Mouse (Mus musculus) cerebellum, postnatal 4 days (tissue): ENCODE results near the gene Borcs7.
"Not testable (repeated sequence)": the region's sequence is repeated elsewhere in the genome, so short reads cannot be mapped to it uniquely, and the experiment has no call there.

Experiments
- DNase-seq, 2 experiments: peaks; one replicate each; pipeline ENCODE4 v3.0.0; 2022; ENCODE audit warnings: low spot score in 2 of 2, mixed read lengths in 1 of 2

The Borcs7 gene

GRCm38 (mm10) chr19:46710614-46711013 lies 20.9 kb downstream of the Borcs7 start:
- no peak for DNase-seq

GRCm38 (mm10) chr19:46714234-46714633 lies 24.5 kb downstream of the Borcs7 start:
- DNase-seq: no peak

GRCm38 (mm10) chr19:46715016-46715415 lies 25.3 kb downstream of the Borcs7 start:
- DNase-seq: no peak

GRCm38 (mm10) chr19:46718150-46718549 lies 28.4 kb downstream of the Borcs7 start:
- DNase-seq: no peak

GRCm38 (mm10) chr19:46724411-46724810 lies 34.7 kb downstream of the Borcs7 start:
- DNase-seq: no peak

- DNase-seq: no peak
Observed at GRCm38 (mm10) chr19:46726142-46726541, 36.4 kb downstream of the Borcs7 start.

- peak in 1 of 2 experiments; percentile 15 for DNase-seq
Observed at GRCm38 (mm10) chr19:46727140-46727736, 37.5 kb downstream of the Borcs7 start.

- DNase-seq: no peak
Observed at GRCm38 (mm10) chr19:46727945-46728540, 38.3 kb downstream of the Borcs7 start.

- no peak for DNase-seq
Observed at GRCm38 (mm10) chr19:46728909-46729308, 39.2 kb downstream of the Borcs7 start.

- DNase-seq: no peak
Observed at GRCm38 (mm10) chr19:46731351-46731750, 41.6 kb downstream of the Borcs7 start.

GRCm38 (mm10) chr19:46732673-46733072 lies 43.0 kb downstream of the Borcs7 start:
- not testable (repeated sequence) for DNase-seq

GRCm38 (mm10) chr19:46733626-46734025 lies 43.9 kb downstream of the Borcs7 start:
- no peak for DNase-seq

GRCm38 (mm10) chr19:46735241-46735640 lies 45.5 kb downstream of the Borcs7 start:
- DNase-seq: no peak

- no peak for DNase-seq
Observed at GRCm38 (mm10) chr19:46737106-46737505, 47.4 kb downstream of the Borcs7 start.

- DNase-seq: peak; percentile 46 to 72
Observed at GRCm38 (mm10) chr19:46740341-46741008, 50.8 kb downstream of the Borcs7 start.

GRCm38 (mm10) chr19:46741574-46741973 lies 51.9 kb downstream of the Borcs7 start:
- DNase-seq: no peak

- DNase-seq: no peak
Observed at GRCm38 (mm10) chr19:46744681-46745080, 55.0 kb downstream of the Borcs7 start.

- no peak for DNase-seq
Observed at GRCm38 (mm10) chr19:46747799-46748198, 58.1 kb downstream of the Borcs7 start.

- DNase-seq: no peak
Observed at GRCm38 (mm10) chr19:46752235-46752634, 62.5 kb downstream of the Borcs7 start.
